13 mouse cellular contexts compared by ENCODE assay signal in the genomic region with DNA sequence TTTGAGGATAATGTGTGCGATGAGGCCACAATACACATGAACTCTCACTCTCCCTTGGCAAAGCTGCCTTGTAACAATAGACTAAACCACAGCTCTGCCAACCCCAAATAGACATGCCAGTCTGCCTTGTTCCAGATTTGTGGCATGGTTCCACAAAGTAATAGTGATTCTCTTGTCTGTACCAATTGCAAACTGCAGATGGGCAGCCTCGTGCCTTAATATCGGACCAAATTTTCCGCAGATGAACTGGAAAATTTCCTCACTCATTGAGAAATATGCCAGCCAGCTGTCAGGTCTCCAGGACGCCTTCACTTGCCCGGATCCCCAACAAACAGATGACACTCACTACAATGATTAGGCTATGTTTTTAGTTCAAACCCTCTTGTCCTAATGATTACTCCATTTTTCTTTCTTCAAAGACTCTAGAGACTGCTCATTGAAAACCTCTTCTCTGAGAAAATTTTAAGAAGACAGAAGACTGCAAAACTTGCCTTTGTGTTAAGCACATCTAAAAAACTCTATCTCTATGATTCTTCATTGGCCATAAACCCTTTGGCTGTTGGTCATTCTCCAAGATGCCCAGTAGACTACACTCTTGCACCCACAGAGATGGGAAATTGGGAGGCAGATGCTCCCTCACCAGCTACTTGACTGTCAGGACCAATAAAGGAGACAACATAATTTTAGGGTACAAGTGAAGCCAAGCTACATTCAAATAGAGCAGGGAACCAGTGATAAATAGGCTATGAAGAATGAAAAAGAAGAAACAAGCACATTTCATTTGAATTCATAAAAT.
DNase-seq lines count a peak whose midpoint lies in the region; ATAC-seq lines count a peak whose summit lies in the region.
"Had no signal": no experiment of that assay in that cellular context is flagged by ENCODE, and none has a peak within 500 bp of the region (broad histone marks: within the 10 kb centered on the region; RNA-seq: fewer than 3 reads in every experiment).

No protein-coding gene starts in this region.

- H3K36me3 ChIP-seq in hindbrain, embryonic 15.5 days, result no peaks in the 10 kb centered on the region
- H3K36me3 ChIP-seq in hindbrain, embryonic 12.5 days, result no peaks in the 10 kb centered on the region
- H3K36me3 ChIP-seq: kidney, embryonic 15.5 days had no signal

- no peaks in the 10 kb centered on the region for H3K27me3 ChIP-seq in hindbrain, embryonic 15.5 days
- H3K27me3 ChIP-seq in hindbrain, embryonic 12.5 days, result no peaks in the 10 kb centered on the region
- H3K27me3 ChIP-seq: kidney, embryonic 15.5 days had no signal

- H3K4me2 ChIP-seq in hindbrain, embryonic 15.5 days, result no peak overlapping the region
- H3K4me2 ChIP-seq in hindbrain, embryonic 12.5 days (replicated peaks), result no peak overlapping the region
- H3K4me2 ChIP-seq: kidney, embryonic 15.5 days; liver, embryonic 11.5 days; midbrain, embryonic 11.5 days had no signal

- no peaks in the 10 kb centered on the region for H3K9me3 ChIP-seq in hindbrain, embryonic 15.5 days
- no peaks in the 10 kb centered on the region for H3K9me3 ChIP-seq in hindbrain, embryonic 12.5 days (replicated peaks)
- H3K9me3 ChIP-seq: kidney, embryonic 15.5 days had no signal

- H3K9ac ChIP-seq in hindbrain, embryonic 15.5 days, result no peak overlapping the region
- H3K9ac ChIP-seq in hindbrain, embryonic 12.5 days, result no peak overlapping the region
- H3K9ac ChIP-seq: kidney, embryonic 15.5 days had no signal

- WGBS in hindbrain, embryonic 15.5 days, result 78% methylated on average over 6 of the region's 6 CpGs
- 88% methylated on average over 6 of the region's 6 CpGs for WGBS in hindbrain, embryonic 12.5 days

- H3K4me3 ChIP-seq in hindbrain, embryonic 15.5 days, result no peak overlapping the region
- no peak overlapping the region for H3K4me3 ChIP-seq in hindbrain, embryonic 12.5 days
- H3K4me3 ChIP-seq: erythroblast, embryonic 14.5 days; kidney, embryonic 15.5 days had no signal

- no peaks in the 10 kb centered on the region for H3K4me1 ChIP-seq in hindbrain, embryonic 15.5 days (replicated peaks)
- no peaks in the 10 kb centered on the region for H3K4me1 ChIP-seq in hindbrain, embryonic 12.5 days
- H3K4me1 ChIP-seq: kidney, embryonic 15.5 days had no signal

- ATAC-seq in hindbrain, embryonic 15.5 days (ENCODE audit: low FRiP score, low read depth), result peak; percentile 74
- ATAC-seq in hindbrain, embryonic 12.5 days (ENCODE audit: low FRiP score), result no peak

- H3K27ac ChIP-seq in hindbrain, embryonic 15.5 days (replicated peaks), result no peak overlapping the region
- H3K27ac ChIP-seq in hindbrain, embryonic 12.5 days, result no peak overlapping the region
- H3K27ac ChIP-seq: kidney, embryonic 15.5 days had no signal

- peak; percentile 50 for DNase-seq in brain, embryonic 18.5 days (ENCODE audit: low read depth, low spot score)
- DNase-seq in cerebellum, adult 9-11 months, result peak; percentile 54
- DNase-seq in layer of hippocampus, postnatal 10 days (ENCODE audit: low spot score in 2 of 2), result peak; percentile 58 to 68
- no peak for DNase-seq in urinary bladder, postnatal 4 days (ENCODE audit: low spot score in 2 of 2)
- no peak for DNase-seq in gastrocnemius, postnatal 25 days
- DNase-seq: gastrocnemius, postnatal 36 days; thymus, adult 18-20 months had no signal

Comparison
In these comparisons a context has a peak if more than half of its experiments do, and no peak if none do; other contexts are left out.
1. DNase-seq: peak in brain, embryonic 18.5 days (single experiment), cerebellum, adult 9-11 months (single experiment) and layer of hippocampus, postnatal 10 days (2 of 2); none in urinary bladder, postnatal 4 days (0 of 2) and gastrocnemius, postnatal 25 days (single experiment).